Mouse (Mus musculus): ENCODE results near the gene Megf11. TPM values are rescaled to one million over a fixed set of nuclear protein-coding genes. Genes with fewer than 3 reads are reported as not detected.

Gene Megf11
- polyA plus RNA-seq, 1 experiment = 0.06 TPM

GRCm38 (mm10) chr9:64605735-64606349 is 220.4 kb downstream of the Megf11 start:
- Histone ChIP-seq H3K4me2 (ENCODE audit: low read depth) (no peak overlapping the region), H3K27me3 (ENCODE audit: control insufficient read depth, insufficient read depth, insufficient read length) (peaks cover 38% of the 10 kb centered on the region), H3K79me2 (ENCODE audit: control insufficient read depth, insufficient read depth) (no peaks in the 10 kb centered on the region), H3ac (ENCODE audit: control insufficient read depth, insufficient read length) (no peak overlapping the region), H3K36me3 (ENCODE audit: control insufficient read depth, insufficient read depth) (no peaks in the 10 kb centered on the region), H3K4me3 (no peak overlapping the region)
- TF ChIP-seq MAX (IDR thresholded peaks at IDR 0.05; ENCODE audit: low read depth) (no peak), E2F4 (IDR thresholded peaks at IDR 0.05; ENCODE audit: insufficient read depth) (no peak), SRF (IDR thresholded peaks at IDR 0.05; ENCODE audit: control insufficient read depth, insufficient read length, low read depth) (no peak), CEBPB (IDR thresholded peaks at IDR 0.05; ENCODE audit: insufficient read depth, poor library complexity, severe bottlenecking) (no peak), REST (IDR thresholded peaks at IDR 0.05; ENCODE audit: insufficient read depth, insufficient read length) (no peak), POLR2AphosphoS2 (IDR thresholded peaks at IDR 0.05; ENCODE audit: insufficient read length, low read depth) (no peak), POLR2A (IDR thresholded peaks at IDR 0.05; ENCODE audit: insufficient read length, low read depth) (no peak), TCF12 (IDR thresholded peaks at IDR 0.05; ENCODE audit: insufficient read depth, poor library complexity, severe bottlenecking) (no peak), MYOD1 (IDR thresholded peaks at IDR 0.05; ENCODE audit: control insufficient read depth in 1 of 3, insufficient read length in 2 of 3, low read depth in 2 of 3) (no peak), USF1 (IDR thresholded peaks at IDR 0.05; ENCODE audit: low read depth) (no peak), MYOG (IDR thresholded peaks at IDR 0.05; ENCODE audit: control insufficient read depth in 1 of 3, insufficient read depth in 1 of 3, insufficient read length in 2 of 3, low read depth in 2 of 3) (no peak), TCF3 (IDR thresholded peaks at IDR 0.05; ENCODE audit: insufficient read length, low read depth) (no peak)

DNA sequence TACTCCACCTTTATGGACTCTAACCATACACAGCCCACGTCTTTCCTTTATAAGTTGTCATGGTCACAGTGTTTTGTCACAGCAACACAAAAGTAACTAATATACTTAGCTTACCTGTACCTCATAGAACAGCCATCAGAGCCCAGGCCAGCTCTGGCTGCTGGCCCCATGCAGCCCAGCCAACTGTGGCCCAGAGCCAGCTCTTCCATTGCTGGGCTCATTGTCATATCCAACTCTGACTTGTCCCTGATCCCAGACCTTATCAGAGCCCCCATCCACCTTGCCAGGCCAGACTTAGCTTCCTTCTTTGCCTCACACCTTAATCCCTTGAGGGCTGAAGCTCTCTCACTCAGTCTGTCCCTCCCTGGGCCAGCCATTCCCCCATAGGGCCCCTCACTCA is 221.6 kb downstream of the Megf11 start:
- H3K36me3 ChIP-seq (ENCODE audit: control insufficient read depth, insufficient read depth) = no peaks in the 10 kb centered on the region
- TF ChIP-seq TCF12 (IDR thresholded peaks at IDR 0.05; ENCODE audit: insufficient read depth, poor library complexity, severe bottlenecking) = no peak
- TF ChIP-seq TCF3 (IDR thresholded peaks at IDR 0.05; ENCODE audit: insufficient read length, low read depth) = no peak
- no peak for TF ChIP-seq POLR2AphosphoS2 (IDR thresholded peaks at IDR 0.05; ENCODE audit: insufficient read length, low read depth)
- no peak for TF ChIP-seq SRF (IDR thresholded peaks at IDR 0.05; ENCODE audit: control insufficient read depth, insufficient read length, low read depth)
- no peak for TF ChIP-seq USF1 (IDR thresholded peaks at IDR 0.05; ENCODE audit: low read depth)
- no peak for TF ChIP-seq POLR2A (IDR thresholded peaks at IDR 0.05; ENCODE audit: insufficient read length, low read depth)
- TF ChIP-seq E2F4 (IDR thresholded peaks at IDR 0.05; ENCODE audit: insufficient read depth) = no peak
- TF ChIP-seq REST (IDR thresholded peaks at IDR 0.05; ENCODE audit: insufficient read depth, insufficient read length) = no peak
- TF ChIP-seq MAX (IDR thresholded peaks at IDR 0.05; ENCODE audit: low read depth) = no peak
- TF ChIP-seq CEBPB (IDR thresholded peaks at IDR 0.05; ENCODE audit: insufficient read depth, poor library complexity, severe bottlenecking) = no peak
- no peak for TF ChIP-seq MYOD1 (IDR thresholded peaks at IDR 0.05; ENCODE audit: control insufficient read depth in 1 of 3, insufficient read length in 2 of 3, low read depth in 2 of 3)
- no peak for TF ChIP-seq MYOG (IDR thresholded peaks at IDR 0.05; ENCODE audit: control insufficient read depth in 1 of 3, insufficient read depth in 1 of 3, insufficient read length in 2 of 3, low read depth in 2 of 3)
- H3K4me3 ChIP-seq = no peak overlapping the region
- H3ac ChIP-seq (ENCODE audit: control insufficient read depth, insufficient read length) = no peak overlapping the region
- peaks cover 38% of the 10 kb centered on the region for H3K27me3 ChIP-seq (ENCODE audit: control insufficient read depth, insufficient read depth, insufficient read length)
- H3K79me2 ChIP-seq (ENCODE audit: control insufficient read depth, insufficient read depth) = no peaks in the 10 kb centered on the region
- no peak overlapping the region for H3K4me2 ChIP-seq (ENCODE audit: low read depth)

GRCm38 (mm10) chr9:64609546-64609945 is 224.1 kb downstream of the Megf11 start:
- H3K79me2 ChIP-seq (ENCODE audit: control insufficient read depth, insufficient read depth) = no peaks in the 10 kb centered on the region
- no peak overlapping the region for H3ac ChIP-seq (ENCODE audit: control insufficient read depth, insufficient read length)
- no peak overlapping the region for H3K4me3 ChIP-seq
- TF ChIP-seq MYOD1 (IDR thresholded peaks at IDR 0.05; ENCODE audit: control insufficient read depth in 1 of 3, insufficient read length in 2 of 3, low read depth in 2 of 3) = no peak
- TF ChIP-seq MAX (IDR thresholded peaks at IDR 0.05; ENCODE audit: low read depth) = no peak
- no peaks in the 10 kb centered on the region for H3K36me3 ChIP-seq (ENCODE audit: control insufficient read depth, insufficient read depth)
- H3K27me3 ChIP-seq (ENCODE audit: control insufficient read depth, insufficient read depth, insufficient read length) = peaks cover 30% of the 10 kb centered on the region
- H3K4me2 ChIP-seq (ENCODE audit: low read depth) = no peak overlapping the region

DNA sequence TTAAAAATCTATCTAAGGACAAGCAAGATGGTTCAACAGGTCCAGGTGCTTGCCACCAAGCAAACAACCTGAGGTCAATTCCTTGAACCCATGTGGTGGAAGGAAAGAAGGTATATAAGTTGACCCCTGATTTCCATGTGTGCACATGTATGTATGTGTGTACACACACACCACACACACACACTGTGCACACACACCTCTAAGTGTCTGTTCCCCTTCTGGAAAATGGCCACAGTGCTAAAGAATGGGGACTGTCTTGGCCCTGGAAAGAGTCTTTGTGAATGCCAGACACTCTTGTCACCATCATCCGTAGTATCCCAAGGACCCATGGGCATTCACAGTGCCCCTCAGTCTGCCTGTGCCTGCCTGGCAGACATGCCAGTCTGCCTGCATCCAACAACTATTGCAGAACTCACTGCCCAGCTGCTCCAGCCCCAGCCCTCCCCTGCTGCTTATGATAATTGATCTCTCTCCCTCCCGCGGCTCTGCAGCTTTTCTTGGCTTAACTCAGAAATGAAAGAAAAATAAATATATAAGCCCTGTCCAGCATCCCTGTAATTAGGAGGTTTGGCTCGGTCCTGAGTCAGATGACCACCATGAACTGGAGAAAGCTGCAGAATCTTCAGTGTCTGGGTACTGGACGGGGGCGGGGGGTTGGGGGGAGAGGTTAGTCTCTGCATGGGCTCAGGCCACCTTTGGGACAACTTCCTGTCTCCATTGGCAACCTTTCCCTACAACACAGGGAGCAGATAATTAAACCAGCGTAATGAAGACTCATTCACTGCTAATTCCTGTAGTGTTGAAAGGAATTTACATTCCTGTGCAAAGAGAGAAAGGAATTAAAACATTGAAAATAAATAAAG is 226.9 kb downstream of the Megf11 start:
- Histone ChIP-seq H3K36me3 (ENCODE audit: control insufficient read depth, insufficient read depth) (no peaks in the 10 kb centered on the region), H3K4me3 (no peak overlapping the region), H3K79me2 (ENCODE audit: control insufficient read depth, insufficient read depth) (no peaks in the 10 kb centered on the region), H3ac (ENCODE audit: control insufficient read depth, insufficient read length) (no peak overlapping the region), H3K4me2 (ENCODE audit: low read depth) (no peak overlapping the region), H3K27me3 (ENCODE audit: control insufficient read depth, insufficient read depth, insufficient read length) (peaks cover 6% of the 10 kb centered on the region)
- TF ChIP-seq CEBPB (IDR thresholded peaks at IDR 0.05; ENCODE audit: insufficient read depth, poor library complexity, severe bottlenecking) = no peak
- TF ChIP-seq E2F4 (IDR thresholded peaks at IDR 0.05; ENCODE audit: insufficient read depth) = no peak
- no peak for TF ChIP-seq USF1 (IDR thresholded peaks at IDR 0.05; ENCODE audit: low read depth)
- TF ChIP-seq SRF (IDR thresholded peaks at IDR 0.05; ENCODE audit: control insufficient read depth, insufficient read length, low read depth) = no peak
- TF ChIP-seq REST (IDR thresholded peaks at IDR 0.05; ENCODE audit: insufficient read depth, insufficient read length) = no peak
- no peak for TF ChIP-seq POLR2A (IDR thresholded peaks at IDR 0.05; ENCODE audit: insufficient read length, low read depth)
- TF ChIP-seq POLR2AphosphoS2 (IDR thresholded peaks at IDR 0.05; ENCODE audit: insufficient read length, low read depth) = no peak
- no peak for TF ChIP-seq TCF12 (IDR thresholded peaks at IDR 0.05; ENCODE audit: insufficient read depth, poor library complexity, severe bottlenecking)
- no peak for TF ChIP-seq MAX (IDR thresholded peaks at IDR 0.05; ENCODE audit: low read depth)
- TF ChIP-seq MYOD1 (IDR thresholded peaks at IDR 0.05; ENCODE audit: control insufficient read depth in 1 of 3, insufficient read length in 2 of 3, low read depth in 2 of 3) = no peak
- no peak for TF ChIP-seq TCF3 (IDR thresholded peaks at IDR 0.05; ENCODE audit: insufficient read length, low read depth)
- TF ChIP-seq MYOG (IDR thresholded peaks at IDR 0.05; ENCODE audit: control insufficient read depth in 1 of 3, insufficient read depth in 1 of 3, insufficient read length in 2 of 3, low read depth in 2 of 3) = no peak

All from myocyte (in vitro differentiated cells).